Mouse (Mus musculus) small intestine, adult 2 months (tissue): ENCODE results near the gene Nr6a1. TPM values are rescaled to one million over a fixed set of nuclear protein-coding genes. Genes with fewer than 3 reads are reported as not detected.

Source experiments
- H3K27ac ChIP-seq: fragments of 200-500 bp; 2 replicates; pipeline ENCODE4 v1.5.1; 2012; ENCODE audit warnings: low read depth, low read length, control low read depth, inconsistent platforms; ENCODE audit not compliant: insufficient read depth
- H3K27me3 ChIP-seq: fragments of 200-500 bp; 2 replicates; pipeline ENCODE4 v1.6.1; 2012; ENCODE audit warnings: mild to moderate bottlenecking, moderate library complexity, low read length, inconsistent platforms; ENCODE audit not compliant: control insufficient read depth, insufficient read depth
- H3K36me3 ChIP-seq: fragments of 200-500 bp; 2 replicates; pipeline ENCODE4 v1.6.1; 2012; ENCODE audit warnings: mild to moderate bottlenecking, low read length, control low read depth, inconsistent platforms; ENCODE audit not compliant: control insufficient read depth, insufficient read depth
- H3K4me1 ChIP-seq: fragments of 200-500 bp; 2 replicates; pipeline ENCODE4 v1.6.1; 2012; ENCODE audit warnings: low read length, inconsistent platforms, mixed read lengths; ENCODE audit not compliant: control insufficient read depth, insufficient read depth, insufficient read length
- H3K4me3 ChIP-seq: fragments of 200-500 bp; 2 replicates; pipeline ENCODE4 v1.5.1; 2012; ENCODE audit warnings: low read depth, mild to moderate bottlenecking, control low read depth, inconsistent platforms, low read length, moderate library complexity
- CTCF ChIP-seq: fragments of 200-500 bp; IDR thresholded peaks from 2 replicates; pipeline ENCODE4 v1.5.1; 2012; ENCODE audit warnings: low read depth, mild to moderate bottlenecking, control low read depth, inconsistent platforms, low read length, moderate library complexity, mixed read lengths; ENCODE audit not compliant: insufficient replicate concordance, insufficient read length; ENCODE audit errors: extremely low read depth
- POLR2A ChIP-seq: fragments of 200-500 bp; IDR thresholded peaks from 2 replicates; pipeline ENCODE4 v1.6.1; 2012; ENCODE audit warnings: low read depth, mild to moderate bottlenecking, control low read depth, inconsistent platforms, low read length, moderate library complexity
- WGBS: fragments of 180-500 bp; shearing (Covaris S2); methylation state at CpG from one replicate; pipeline ENCODE4 v1.1.7; 2018; 5-methylcytosine and 5-hydroxymethylcytosine counted together
- polyA plus RNA-seq: library from polyadenylated mRNA; depleted of rRNA; stranded (reverse); fragments of >200 nt; gene quantifications from 2 replicates; pipeline ENCODE4 v1.2.3, GENCODE M21; 2012

Gene Nr6a1
- polyA plus RNA-seq, 1 experiment = 7.2 TPM

DNA sequence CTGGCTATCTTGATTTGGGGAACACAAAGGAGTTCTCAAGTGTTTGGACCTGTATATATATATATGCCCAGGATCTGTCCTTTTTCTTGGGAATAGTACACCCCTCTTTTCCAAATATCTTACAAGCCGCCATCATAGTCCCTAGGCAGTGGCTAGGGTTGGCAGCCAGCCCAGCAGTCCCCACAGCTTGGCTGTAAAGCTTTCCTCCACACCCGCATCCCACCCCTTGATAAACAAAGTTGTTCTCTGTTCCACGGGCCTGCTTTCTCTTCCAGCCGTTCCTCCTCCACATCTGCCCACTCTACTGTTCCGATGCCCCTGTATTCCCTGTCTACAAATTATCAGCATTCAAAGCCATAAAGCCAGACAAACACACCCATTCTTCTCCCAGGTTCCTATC, 192.8 kb downstream of the Nr6a1 start:
- TF ChIP-seq POLR2A = no peak
- TF ChIP-seq CTCF = no peak
- Histone ChIP-seq H3K27ac (no peak overlapping the region), H3K4me1 (no peaks in the 10 kb centered on the region), H3K4me3 (no peak overlapping the region), H3K36me3 (peaks cover 22% of the 10 kb centered on the region), H3K27me3 (no peaks in the 10 kb centered on the region)
- WGBS = 37% methylated on average over 5 of the region's 5 CpGs

DNA sequence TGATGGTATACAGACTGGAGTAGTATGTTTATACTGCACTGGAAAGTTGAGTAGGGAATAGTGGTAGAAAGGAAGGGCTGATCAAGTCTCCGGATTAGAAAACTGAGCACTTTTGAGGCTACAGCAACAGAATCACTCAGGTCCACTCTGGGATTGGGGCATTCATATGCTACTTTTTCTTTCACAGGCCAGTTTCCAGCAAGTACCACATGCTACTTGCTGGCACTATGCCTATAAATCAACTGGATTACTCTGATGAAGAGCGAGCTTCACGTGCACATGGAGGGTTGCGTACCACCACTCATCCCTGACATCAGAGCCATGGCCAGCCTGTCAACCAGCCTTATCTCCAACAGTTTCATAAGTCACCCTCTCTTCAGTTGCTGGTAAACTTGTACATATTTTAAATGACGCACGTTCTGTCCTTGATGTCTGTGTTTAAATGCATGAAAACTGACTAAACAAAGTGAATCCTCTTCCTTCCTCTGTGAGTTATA, 197.1 kb downstream of the Nr6a1 start:
- no peaks in the 10 kb centered on the region for H3K27me3 ChIP-seq
- 95% methylated on average over 6 of the region's 6 CpGs for WGBS
- H3K4me3 ChIP-seq = no peak overlapping the region
- H3K27ac ChIP-seq = no peak overlapping the region
- TF ChIP-seq POLR2A (no peak), CTCF (no peak)
- H3K36me3 ChIP-seq = peaks cover 30% of the 10 kb centered on the region
- no peaks in the 10 kb centered on the region for H3K4me1 ChIP-seq

DNA sequence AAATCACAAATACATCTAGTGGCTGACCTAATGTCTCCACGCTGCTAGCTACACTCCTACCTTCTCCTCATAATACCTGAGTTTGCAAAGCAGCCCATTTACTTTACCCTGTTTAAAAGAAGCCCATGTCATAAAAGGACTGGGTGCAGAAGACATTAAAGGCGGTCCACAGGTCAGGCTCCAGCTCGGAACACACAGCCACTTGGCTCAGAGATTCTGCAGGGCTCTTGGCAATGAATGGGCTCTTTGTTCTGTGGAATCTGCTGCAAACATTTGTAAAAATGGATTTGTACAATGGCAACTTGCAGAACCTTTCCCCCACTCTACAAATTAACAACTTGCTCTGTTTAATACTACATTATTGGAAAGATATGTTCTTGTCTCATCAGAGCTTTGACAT, 202.1 kb downstream of the Nr6a1 start:
- TF ChIP-seq POLR2A = no peak
- TF ChIP-seq CTCF = no peak
- Histone ChIP-seq H3K4me3 (no peak overlapping the region), H3K27ac (no peak overlapping the region), H3K4me1 (no peaks in the 10 kb centered on the region), H3K36me3 (peaks cover 29% of the 10 kb centered on the region), H3K27me3 (no peaks in the 10 kb centered on the region)
- 45% methylated on average over 3 of the region's 3 CpGs for WGBS

DNA sequence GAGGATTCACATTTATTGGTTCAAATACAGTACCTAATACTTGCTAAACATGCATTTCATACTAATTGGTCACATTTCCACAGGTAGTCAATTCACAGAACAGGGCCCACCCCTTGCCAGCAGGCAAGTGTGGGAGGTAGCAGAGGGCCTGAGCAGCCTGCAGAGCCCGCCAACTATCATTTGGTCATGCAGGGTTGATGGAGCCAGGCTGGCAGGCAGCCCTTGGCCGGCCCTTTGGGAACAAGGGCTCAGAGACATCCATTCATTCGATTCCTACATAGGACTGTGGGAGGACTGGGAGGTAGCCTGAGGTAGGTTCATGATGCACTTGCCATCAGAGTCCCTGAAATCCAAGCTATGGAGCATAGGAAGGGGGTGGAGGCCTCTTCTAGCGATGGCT, 204.1 kb downstream of the Nr6a1 start:
- Histone ChIP-seq H3K4me1 (no peaks in the 10 kb centered on the region), H3K27ac (no peak overlapping the region), H3K4me3 (no peak overlapping the region), H3K36me3 (peaks cover 22% of the 10 kb centered on the region), H3K27me3 (no peaks in the 10 kb centered on the region)
- TF ChIP-seq CTCF = no peak
- TF ChIP-seq POLR2A = no peak
- 87% methylated on average over 4 of the region's 4 CpGs for WGBS

DNA sequence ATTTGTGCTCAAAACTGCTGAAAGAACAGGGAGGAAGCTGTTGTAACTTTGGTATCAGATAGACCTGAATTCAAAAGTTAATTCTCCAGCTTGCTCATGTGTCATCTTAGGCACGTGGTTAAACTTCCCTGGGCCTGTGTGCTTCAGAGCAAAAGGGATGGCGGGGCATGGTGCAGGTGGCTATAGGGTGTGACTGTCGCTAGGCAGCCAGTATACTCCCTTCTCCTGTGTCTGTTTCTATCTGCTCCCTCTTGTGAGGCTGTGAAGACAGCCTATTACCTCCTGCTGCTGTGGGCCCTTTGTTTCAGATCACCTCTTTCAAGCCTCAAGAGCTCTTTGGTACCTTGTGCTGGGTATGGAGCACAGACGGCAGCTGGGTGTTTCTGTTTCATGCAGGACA, 205.4 kb downstream of the Nr6a1 start:
- peaks cover 18% of the 10 kb centered on the region for H3K36me3 ChIP-seq
- no peak overlapping the region for H3K27ac ChIP-seq
- WGBS = 40% methylated on average over 4 of the region's 4 CpGs
- H3K4me1 ChIP-seq = no peaks in the 10 kb centered on the region
- no peaks in the 10 kb centered on the region for H3K27me3 ChIP-seq
- H3K4me3 ChIP-seq = no peak overlapping the region
- TF ChIP-seq CTCF = no peak
- no peak for TF ChIP-seq POLR2A

DNA sequence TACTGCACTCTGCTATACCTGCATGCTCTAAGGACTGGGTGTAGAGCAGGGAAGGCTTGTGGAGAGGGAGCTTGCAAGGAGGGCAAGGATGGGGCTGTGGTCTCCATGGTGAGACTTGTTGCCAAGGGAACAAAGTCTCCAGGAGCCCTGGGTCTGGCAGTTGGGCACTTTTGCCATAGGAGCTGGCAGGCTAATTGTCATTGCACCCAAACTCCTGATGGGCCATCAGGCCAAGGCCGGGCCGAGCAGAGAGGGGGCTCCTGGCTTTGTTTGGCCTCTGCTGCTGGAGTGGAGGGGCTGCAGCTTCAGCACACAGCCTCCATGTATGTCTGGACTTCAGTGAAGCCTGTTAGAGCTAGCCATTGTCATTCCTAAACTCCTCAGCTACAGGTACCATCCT, 206.8 kb downstream of the Nr6a1 start:
- Histone ChIP-seq H3K27me3 (no peaks in the 10 kb centered on the region), H3K36me3 (peaks cover 8% of the 10 kb centered on the region), H3K27ac (no peak overlapping the region), H3K4me3 (no peak overlapping the region), H3K4me1 (no peaks in the 10 kb centered on the region)
- 90% methylated on average over 2 of the region's 2 CpGs for WGBS
- TF ChIP-seq CTCF = no peak
- no peak for TF ChIP-seq POLR2A

DNA sequence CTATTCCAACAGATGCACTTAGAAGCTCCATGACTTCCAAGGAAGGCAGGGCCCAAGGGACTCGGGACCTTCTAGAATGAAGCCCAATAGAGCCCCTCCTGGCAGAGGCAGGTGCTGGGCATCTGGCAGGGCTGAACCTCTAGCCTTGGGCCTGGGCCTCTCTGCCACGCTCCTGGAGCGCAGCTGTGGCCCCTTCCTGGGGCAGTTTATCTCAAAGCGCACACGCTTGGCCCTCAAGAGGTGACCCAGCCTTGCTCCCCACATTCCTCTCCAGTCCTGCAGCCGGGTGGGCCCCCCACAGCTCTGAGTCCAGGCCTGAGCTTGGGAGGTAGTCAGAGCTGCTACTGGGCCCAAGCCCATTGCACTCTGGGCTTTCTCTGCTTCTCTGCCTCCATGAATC, 208.1 kb downstream of the Nr6a1 start:
- Histone ChIP-seq H3K27me3 (no peaks in the 10 kb centered on the region), H3K4me3 (no peak overlapping the region), H3K36me3 (peaks cover 4% of the 10 kb centered on the region), H3K4me1 (no peaks in the 10 kb centered on the region), H3K27ac (no peak overlapping the region)
- no peak for TF ChIP-seq CTCF
- TF ChIP-seq POLR2A = no peak
- 67% methylated on average over 6 of the region's 6 CpGs for WGBS

DNA sequence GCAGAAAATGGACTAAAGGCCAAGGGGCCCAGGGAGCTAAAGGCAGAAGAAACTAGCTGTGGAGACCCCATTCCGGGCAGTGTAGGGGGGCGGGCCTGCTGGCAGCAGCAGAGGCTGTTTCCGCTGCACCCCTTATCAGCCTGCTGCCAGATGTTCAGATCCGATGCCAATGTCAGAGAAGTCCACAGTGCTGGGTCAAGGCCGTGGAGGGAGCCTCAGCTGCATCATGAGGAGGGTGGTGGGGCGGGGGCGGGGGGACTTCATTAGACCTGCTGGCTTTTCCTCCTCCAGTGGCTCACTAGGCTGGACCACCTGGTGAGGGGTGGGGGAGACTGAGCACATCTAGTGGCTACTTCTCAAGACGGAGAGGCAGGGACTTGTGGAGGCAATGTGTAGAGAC, 208.8 kb downstream of the Nr6a1 start:
- H3K4me1 ChIP-seq = no peaks in the 10 kb centered on the region
- H3K27me3 ChIP-seq = no peaks in the 10 kb centered on the region
- H3K4me3 ChIP-seq = no peak overlapping the region
- no peak for TF ChIP-seq CTCF
- TF ChIP-seq POLR2A = no peak
- H3K36me3 ChIP-seq = no peaks in the 10 kb centered on the region
- H3K27ac ChIP-seq = no peak overlapping the region
- WGBS = 36% methylated on average over 8 of the region's 8 CpGs
